Mouse (Mus musculus): Measurements from ENCODE around the gene Tfec.

The Tfec gene

DNA sequence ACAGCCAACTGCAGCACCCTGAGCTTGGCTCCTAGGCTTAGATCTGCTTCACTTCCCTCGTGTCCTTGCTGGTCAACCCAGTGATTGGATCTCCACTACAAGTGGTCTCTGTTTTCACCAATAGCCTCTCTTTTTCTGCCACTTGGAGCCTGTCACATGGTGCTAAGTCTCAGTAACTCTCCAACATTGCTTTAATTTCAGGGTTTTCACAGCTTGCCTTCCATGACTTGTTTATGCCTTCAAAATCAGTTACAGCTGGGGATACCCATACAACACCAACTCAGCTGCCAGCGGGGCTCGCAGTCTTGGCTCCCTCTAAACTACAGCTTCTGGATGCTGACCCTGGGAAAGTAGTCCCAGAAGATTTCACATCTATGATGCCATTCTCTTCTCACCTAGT is 113.1 kb downstream of the Tfec start:
- DNase-seq = no peak
